Mouse (Mus musculus) G1E (cell line): ENCODE results near the gene Bcl9l. TPM values are rescaled to one million over a fixed set of nuclear protein-coding genes. Genes with fewer than 3 reads are reported as not detected.

Experiments
- ATAC-seq: 2 replicates; pipeline ENCODE4 v1.8.0; 2016; ENCODE audit warnings: mild to moderate bottlenecking; ENCODE audit not compliant: insufficient number of reproducible peaks, poor library complexity, low FRiP score, severe bottlenecking; ENCODE audit errors: extremely low read depth
- DNase-seq: peaks from one replicate; pipeline ENCODE4 v3.0.0; 2012; ENCODE audit warnings: low spot score
- H3K27me3 ChIP-seq: 2 replicates; pipeline ENCODE4 v1.6.1; 2012; ENCODE audit warnings: mild to moderate bottlenecking, low read length, inconsistent platforms; ENCODE audit not compliant: insufficient read depth
- H3K36me3 ChIP-seq: replicated peaks from 2 replicates; pipeline ENCODE3; 2012; ENCODE audit warnings: mild to moderate bottlenecking, inconsistent platforms
- H3K4me1 ChIP-seq: 2 replicates; pipeline ENCODE4 v1.6.1; 2012; ENCODE audit warnings: low read depth, low read length, inconsistent platforms, mixed read lengths; ENCODE audit not compliant: insufficient read depth
- H3K4me3 ChIP-seq: 2 replicates; pipeline ENCODE4 v1.5.1; 2012; ENCODE audit warnings: low read depth, mild to moderate bottlenecking, inconsistent platforms, low read length, moderate library complexity, mixed read lengths
- H3K9me3 ChIP-seq: replicated peaks from 2 replicates; pipeline ENCODE4 v1.6.1; 2012; ENCODE audit warnings: inconsistent platforms
- CTCF ChIP-seq: IDR thresholded peaks from 2 replicates; pipeline ENCODE4 v1.5.1; 2012; ENCODE audit warnings: low read depth, low read length, inconsistent platforms, mixed read lengths
- GATA1 ChIP-seq: IDR thresholded peaks from 2 replicates; pipeline ENCODE4 v1.6.1; 2012; ENCODE audit warnings: borderline replicate concordance, low read length, inconsistent platforms, mixed read lengths
- GATA2 ChIP-seq: IDR thresholded peaks from 2 replicates; pipeline ENCODE4 v1.6.1; 2012; ENCODE audit warnings: low read depth, low read length, inconsistent platforms, borderline replicate concordance
- POLR2AphosphoS5 ChIP-seq: IDR thresholded peaks from 2 replicates; pipeline ENCODE4 v1.6.1; 2012; ENCODE audit warnings: low read depth, low read length, inconsistent platforms; ENCODE audit not compliant: insufficient replicate concordance
- TAL1 ChIP-seq: conservative IDR thresholded peaks from 2 replicates; pipeline ENCODE4 v1.6.1; 2012; ENCODE audit warnings: low read depth, low read length, inconsistent platforms, mixed read lengths
- polyA plus RNA-seq: library from polyadenylated mRNA; stranded (reverse); fragments of >175 nt; gene quantifications from 2 replicates; pipeline ENCODE4 v1.2.3, GENCODE M21; 2012
- total RNA-seq, 2 experiments: library from RNA; stranded (forward) in 1 of 2; stranded (reverse) in 1 of 2; fragments of 200-1000 nt in 1 of 2; fragments of >200 nt in 1 of 2; fragmentation: Nextera tagmentation in 1 of 2; gene quantifications; 2 replicates each; pipeline ENCODE4 v1.2.3; 2014 to 2017

Gene Bcl9l
- total and polyA plus RNA-seq, 3 experiments = 0.14 to 0.16 TPM; not detected in 1

GRCm38 (mm10) chr9:44524235-44524826 is 41.7 kb downstream of the Bcl9l start:
- Histone ChIP-seq H3K36me3 (no peaks in the 10 kb centered on the region), H3K27me3 (peaks cover 13% of the 10 kb centered on the region), H3K4me3 (no peak overlapping the region), H3K4me1 (no peaks in the 10 kb centered on the region), H3K9me3 (no peaks in the 10 kb centered on the region)
- TF ChIP-seq TAL1 = no peak
- no peak for TF ChIP-seq POLR2AphosphoS5
- no peak for TF ChIP-seq GATA2
- TF ChIP-seq CTCF = no peak
- no peak for TF ChIP-seq GATA1
- DNase-seq (no peak), ATAC-seq (no peak)

GRCm38 (mm10) chr9:44525001-44525400 is 42.4 kb downstream of the Bcl9l start:
- no peak for DNase-seq
- no peak for TF ChIP-seq POLR2AphosphoS5
- no peak for TF ChIP-seq TAL1
- no peak for TF ChIP-seq GATA1
- Histone ChIP-seq H3K9me3 (no peaks in the 10 kb centered on the region), H3K36me3 (no peaks in the 10 kb centered on the region), H3K4me1 (no peaks in the 10 kb centered on the region), H3K4me3 (no peak overlapping the region), H3K27me3 (peaks cover 12% of the 10 kb centered on the region)
- no peak for ATAC-seq

- Histone ChIP-seq H3K9me3 (no peaks in the 10 kb centered on the region), H3K4me3 (no peak overlapping the region), H3K36me3 (no peaks in the 10 kb centered on the region), H3K27me3 (peaks cover 12% of the 10 kb centered on the region), H3K4me1 (no peaks in the 10 kb centered on the region)
- ATAC-seq (no peak), DNase-seq (no peak)
- TF ChIP-seq POLR2AphosphoS5 = no peak
- no peak for TF ChIP-seq GATA2
- TF ChIP-seq TAL1 = no peak
- no peak for TF ChIP-seq GATA1
- TF ChIP-seq CTCF = no peak
Measured at GRCm38 (mm10) chr9:44525589-44525988, 43.0 kb downstream of the Bcl9l start.

GRCm38 (mm10) chr9:44526337-44527112 is 43.9 kb downstream of the Bcl9l start:
- DNase-seq = no peak
- no peaks in the 10 kb centered on the region for H3K4me1 ChIP-seq
- ATAC-seq = no peak
- no peak overlapping the region for H3K4me3 ChIP-seq
- H3K36me3 ChIP-seq = no peaks in the 10 kb centered on the region
- H3K9me3 ChIP-seq = peaks cover 2% of the 10 kb centered on the region; the same call in 1 of the 2 replicates
- TF ChIP-seq GATA2 (no peak), TAL1 (no peak), GATA1 (no peak), CTCF (no peak), POLR2AphosphoS5 (no peak)
- peaks cover 12% of the 10 kb centered on the region for H3K27me3 ChIP-seq

GRCm38 (mm10) chr9:44528340-44528739 is 45.7 kb downstream of the Bcl9l start:
- Histone ChIP-seq H3K36me3 (no peaks in the 10 kb centered on the region), H3K4me1 (no peaks in the 10 kb centered on the region), H3K9me3 (peaks cover 3% of the 10 kb centered on the region; the same call in 1 of the 2 replicates), H3K27me3 (peaks cover 12% of the 10 kb centered on the region), H3K4me3 (no peak overlapping the region)
- ATAC-seq = no peak
- no peak for DNase-seq
- TF ChIP-seq TAL1 (no peak), GATA1 (no peak), POLR2AphosphoS5 (no peak), GATA2 (no peak), CTCF (no peak)

GRCm38 (mm10) chr9:44532991-44533580 is 50.5 kb downstream of the Bcl9l start:
- Histone ChIP-seq H3K9me3 (peaks cover 3% of the 10 kb centered on the region; the same call in 1 of the 2 replicates), H3K27me3 (peaks cover 10% of the 10 kb centered on the region), H3K36me3 (no peaks in the 10 kb centered on the region), H3K4me3 (no peak overlapping the region), H3K4me1 (no peaks in the 10 kb centered on the region)
- no peak for TF ChIP-seq TAL1
- no peak for TF ChIP-seq GATA2
- TF ChIP-seq POLR2AphosphoS5 = no peak
- TF ChIP-seq GATA1 = no peak
- TF ChIP-seq CTCF = no peak
- ATAC-seq (no peak), DNase-seq (no peak)
